Mouse (Mus musculus) neural tube, embryonic 10.5 days (tissue): Measurements from ENCODE around the gene Aff4.
"Not testable (repeated sequence)": the region's sequence is repeated elsewhere in the genome, so short reads cannot be mapped to it uniquely, and the experiment has no call there.

ENCODE experiments used
- DNase-seq: peaks from one replicate; pipeline ENCODE4 v3.0.0-alpha.2; 2017; ENCODE audit warnings: low spot score; ENCODE audit errors: extremely low spot score

The Aff4 gene

DNA sequence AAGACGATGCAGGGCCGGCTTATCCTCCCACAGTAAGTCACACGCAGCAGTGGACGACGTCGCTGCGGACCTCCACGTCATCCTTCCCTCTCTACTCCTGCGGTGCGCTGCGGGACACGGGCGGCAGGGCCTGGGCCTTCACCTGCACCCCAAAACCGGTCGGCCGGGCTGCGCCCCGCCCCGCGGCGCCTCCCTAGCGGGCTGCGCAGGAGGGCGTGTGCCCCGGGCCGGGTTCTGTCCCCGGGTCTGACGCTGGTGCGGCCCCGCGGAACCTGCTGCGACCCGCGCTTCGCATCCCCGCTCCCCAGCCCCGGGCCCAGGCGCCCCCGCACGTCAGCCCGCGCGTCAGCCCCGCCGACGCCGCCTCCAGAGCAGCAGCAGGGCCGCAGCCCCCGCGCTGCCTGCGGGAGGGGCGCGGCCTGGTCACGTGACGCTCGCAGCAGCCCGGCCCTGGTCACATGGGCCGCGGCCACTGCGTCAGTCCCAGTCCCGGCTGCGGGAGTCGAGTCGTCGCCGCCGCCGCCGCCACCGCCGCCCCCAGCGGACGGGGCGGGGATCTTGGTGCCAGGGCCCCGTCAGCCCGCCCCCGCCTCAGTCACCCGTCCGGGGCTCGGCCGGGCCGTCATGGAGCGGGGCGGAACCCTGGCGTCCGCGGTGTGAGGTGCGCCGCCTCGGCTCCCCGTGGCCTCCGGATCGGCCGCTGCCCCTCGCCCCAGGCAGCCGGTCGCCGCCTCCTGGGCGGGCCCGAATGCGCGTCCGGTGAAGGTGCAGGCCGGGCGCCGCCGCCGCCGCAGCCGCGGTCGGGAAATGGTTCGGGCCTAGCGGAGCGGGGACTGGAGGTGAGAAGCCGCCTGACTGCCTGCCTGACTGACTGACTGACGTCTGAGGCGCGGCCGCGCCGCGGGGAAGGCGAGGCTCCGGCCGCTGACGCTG is at the start of gene Aff4:
Gene Aff4 (plus strand): TSS at position 543 of the 933 bp plus-strand sequence.
- peak; percentile 90 for DNase-seq

DNA sequence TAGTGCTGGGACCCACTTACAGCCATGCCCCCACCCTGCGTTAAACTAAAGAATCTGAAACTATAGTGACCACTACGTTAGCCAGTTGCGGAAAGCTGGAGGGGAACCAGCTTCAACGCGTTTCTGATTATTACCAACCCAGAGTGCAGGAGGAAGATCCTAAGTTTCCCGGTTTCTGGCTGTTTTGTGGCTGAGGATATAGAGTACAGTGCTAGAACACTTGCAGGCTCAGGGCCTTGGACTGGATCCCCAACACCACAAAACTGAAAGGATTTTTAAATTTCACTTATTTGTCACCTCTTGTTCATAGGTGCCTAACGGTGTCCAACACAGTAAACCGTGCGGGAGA is 49.5 kb upstream of the Aff4 start:
- DNase-seq = no peak

GRCm38 (mm10) chr11:53304044-53304840 is 46.4 kb upstream of the Aff4 start:
- no peak for DNase-seq

DNA sequence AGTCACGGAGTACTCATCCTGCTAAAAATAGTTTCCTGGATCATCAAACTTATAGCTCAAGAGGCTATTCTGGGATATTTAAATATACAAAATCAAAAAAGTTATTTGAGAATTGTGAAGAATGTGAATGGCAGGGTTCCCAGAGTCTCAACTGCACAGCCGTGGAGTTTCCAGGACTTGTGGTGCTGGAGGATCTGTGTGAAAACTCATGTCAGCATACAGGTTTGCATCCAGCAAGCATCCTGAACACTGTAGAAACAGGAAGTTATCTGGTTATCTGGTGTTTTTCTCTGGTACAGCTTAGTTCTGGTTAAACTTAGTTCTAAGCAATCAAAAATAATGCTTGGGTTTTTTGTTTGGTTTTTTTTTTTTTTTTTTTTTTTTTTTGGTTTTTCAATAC is 43.7 kb upstream of the Aff4 start:
- DNase-seq = no peak

GRCm38 (mm10) chr11:53307558-53308065 is 43.0 kb upstream of the Aff4 start:
- DNase-seq = no peak

DNA sequence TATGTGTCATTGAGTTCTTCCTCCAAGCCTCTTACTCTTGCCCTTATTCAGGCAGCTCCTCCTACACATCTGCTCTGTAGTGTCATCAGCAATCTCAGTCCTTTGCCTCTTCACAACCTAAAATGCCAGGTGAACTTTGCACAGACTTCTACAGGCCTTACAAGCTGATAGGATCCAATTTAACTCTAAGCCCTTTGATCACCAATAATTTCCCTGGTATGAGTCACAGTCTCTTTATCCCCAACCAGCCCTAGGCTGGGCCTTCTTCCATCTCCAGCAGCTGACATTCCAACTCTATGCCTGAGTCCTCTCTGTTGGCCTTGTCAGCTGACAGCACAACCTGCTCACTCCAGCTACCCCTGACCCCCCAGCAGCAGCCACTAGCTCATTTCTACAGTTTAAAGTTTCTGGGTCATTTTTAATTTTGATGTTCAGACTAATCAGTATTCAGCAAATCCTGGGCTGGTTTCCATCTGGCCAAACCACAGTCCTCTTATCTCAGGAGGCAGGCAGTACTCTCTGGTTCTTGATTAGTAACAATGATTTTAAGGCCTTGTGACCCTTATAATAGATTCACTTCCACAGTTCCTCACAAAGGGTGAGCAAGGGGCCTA is 42.3 kb upstream of the Aff4 start:
- DNase-seq = no peak

- no peak for DNase-seq
Observed at GRCm38 (mm10) chr11:53308884-53309310, 41.7 kb upstream of the Aff4 start.

DNA sequence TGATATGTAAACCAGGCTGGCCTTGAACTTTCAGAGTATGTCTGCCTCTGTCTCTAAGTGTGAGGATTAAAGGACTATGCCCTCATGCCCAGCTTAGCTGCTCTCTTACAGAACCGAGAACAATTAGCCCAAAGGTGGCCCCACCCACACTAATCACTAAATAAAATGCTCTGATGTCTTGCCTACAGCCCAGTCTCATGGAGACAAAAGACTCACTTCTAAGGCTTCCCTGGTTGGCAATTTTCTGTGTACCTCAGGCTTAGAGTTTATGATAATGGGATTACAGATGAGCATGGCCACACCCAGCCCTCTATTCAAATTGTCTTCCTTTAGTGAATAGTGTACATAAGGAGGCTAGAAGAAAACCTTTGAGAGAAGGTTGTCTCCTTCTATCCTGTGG is 39.2 kb upstream of the Aff4 start:
- DNase-seq = no peak

DNA sequence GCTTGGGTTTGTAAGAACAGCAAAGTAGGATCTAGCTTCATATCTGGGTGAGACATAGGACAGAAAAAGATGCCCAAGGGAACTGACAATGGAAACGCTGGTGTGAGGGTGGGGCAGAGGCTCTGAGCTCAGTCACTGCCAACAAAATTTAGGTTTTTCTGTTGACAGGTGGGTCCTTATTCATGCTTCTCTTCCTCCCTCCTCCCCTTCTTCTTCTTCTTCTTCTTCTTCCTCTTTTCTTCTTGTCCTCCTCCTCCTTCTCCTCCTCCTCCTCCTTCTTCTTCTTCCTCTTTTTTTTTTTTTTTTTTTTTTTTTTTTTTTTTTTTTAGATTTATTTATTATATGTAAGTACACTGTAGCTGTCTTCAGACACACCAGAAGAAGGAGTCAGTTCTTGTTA is 37.8 kb upstream of the Aff4 start:
- DNase-seq = not testable (repeated sequence)

DNA sequence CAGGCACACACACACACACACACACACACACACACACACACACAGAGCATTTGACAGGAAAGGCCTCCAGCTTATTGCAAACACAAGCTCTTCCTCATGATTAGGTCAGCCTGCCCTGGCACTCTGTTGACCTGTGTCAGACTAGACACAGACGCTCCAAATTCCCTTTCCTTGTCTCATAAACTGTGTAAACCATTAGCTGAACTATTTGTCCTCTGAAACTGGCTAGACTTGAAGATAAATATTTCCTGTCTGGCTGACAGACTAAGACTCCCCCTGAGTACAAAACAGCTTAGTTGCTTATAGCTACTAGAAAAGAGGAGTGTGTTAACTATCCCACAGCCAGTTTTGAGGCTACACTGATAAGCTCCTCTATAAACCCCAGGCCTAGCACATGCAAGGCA is 35.9 kb upstream of the Aff4 start:
- no peak for DNase-seq

- no peak for DNase-seq
Observed at GRCm38 (mm10) chr11:53316996-53317395, 33.6 kb upstream of the Aff4 start.

DNA sequence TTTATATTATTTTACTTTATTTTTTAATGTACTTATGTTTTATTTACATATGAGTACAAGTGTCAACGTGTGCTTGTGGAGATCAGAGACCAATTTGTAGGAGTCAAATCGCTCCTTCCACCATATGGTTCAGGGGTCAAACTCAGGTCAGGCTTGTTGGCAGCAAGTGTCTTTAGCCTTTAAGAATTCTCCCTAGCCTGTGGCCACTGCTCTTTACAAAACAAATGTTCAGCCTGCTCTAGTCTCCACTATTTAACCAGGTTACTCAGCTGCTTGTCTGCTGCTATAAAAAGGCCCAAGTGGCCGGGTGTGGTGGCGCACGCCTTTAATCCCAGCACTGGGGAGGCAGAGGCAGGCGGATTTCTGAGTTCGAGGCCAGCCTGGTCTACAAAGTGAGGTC is 32.6 kb upstream of the Aff4 start:
- no peak for DNase-seq

DNA sequence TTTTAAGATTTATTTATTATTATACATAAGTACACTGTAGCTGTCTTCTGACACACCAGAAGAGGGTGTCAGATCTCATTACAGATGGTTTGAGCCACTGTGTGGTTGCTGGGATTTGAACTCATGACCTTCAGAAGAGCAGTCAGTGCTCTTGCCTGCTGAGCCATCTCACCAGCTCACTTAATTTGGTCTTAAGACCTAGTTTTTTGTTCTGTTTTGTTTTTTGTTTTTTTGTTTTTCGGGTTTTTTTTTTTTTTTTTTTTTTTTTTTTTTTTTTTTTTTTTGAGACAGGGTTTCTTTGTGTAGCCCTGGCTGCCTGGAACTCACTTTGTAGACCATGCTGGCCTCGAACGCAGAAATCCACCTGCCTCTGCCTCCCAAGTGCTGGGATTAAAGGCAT is 32.1 kb upstream of the Aff4 start:
- DNase-seq = not testable (repeated sequence)

GRCm38 (mm10) chr11:53319867-53320266 is 30.8 kb upstream of the Aff4 start:
- not testable (repeated sequence) for DNase-seq

DNA sequence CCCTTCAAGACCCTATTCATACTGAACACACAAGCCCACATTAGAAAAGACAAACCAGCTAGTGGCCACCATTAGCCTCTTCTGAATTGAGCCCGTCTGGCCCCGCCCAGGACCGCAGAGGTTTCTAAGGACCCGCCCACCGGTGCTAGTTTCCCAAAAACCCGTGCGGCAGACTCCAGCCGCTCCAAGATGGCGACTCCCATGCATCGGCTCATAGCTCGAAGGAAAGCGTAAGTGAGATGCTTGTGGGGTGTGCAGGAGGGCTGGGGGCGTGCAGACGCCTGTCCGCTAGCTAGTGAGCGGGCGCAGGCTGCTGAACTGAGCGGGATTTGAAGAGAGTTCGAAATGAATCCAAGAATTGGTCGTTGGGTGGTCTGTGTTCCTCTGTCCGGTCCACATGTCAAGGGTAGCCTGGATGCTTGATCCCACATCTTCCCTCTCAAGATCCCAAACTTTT is 26.1 kb upstream of the Aff4 start, which contains the start of gene Zcchc10:
Gene Zcchc10 (plus strand): TSS at position 168 of the 457 bp plus-strand sequence.
- peak; percentile 83 for DNase-seq

DNA sequence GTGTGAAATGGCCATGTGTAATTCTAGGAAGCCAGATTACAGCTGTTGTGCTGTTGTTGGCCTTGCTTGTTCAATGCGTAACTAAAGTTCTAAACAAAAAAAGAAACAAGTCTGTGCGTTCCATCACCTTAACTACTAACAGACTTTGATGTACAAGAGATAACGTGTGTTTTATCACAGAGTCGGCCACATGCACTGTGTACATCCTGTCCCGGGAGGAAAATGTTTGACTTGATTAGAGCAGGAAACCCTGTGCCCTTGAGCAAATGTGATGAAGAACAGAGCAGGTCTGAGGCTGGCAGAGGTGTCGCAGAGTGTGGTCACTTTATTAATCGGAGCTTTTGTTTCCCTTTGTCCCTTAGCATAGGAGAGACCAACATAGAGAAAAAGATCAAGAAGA is 20.3 kb upstream of the Aff4 start:
- no peak for DNase-seq

- no peak for DNase-seq
Observed at GRCm38 (mm10) chr11:53331121-53331520, 19.5 kb upstream of the Aff4 start.

DNA sequence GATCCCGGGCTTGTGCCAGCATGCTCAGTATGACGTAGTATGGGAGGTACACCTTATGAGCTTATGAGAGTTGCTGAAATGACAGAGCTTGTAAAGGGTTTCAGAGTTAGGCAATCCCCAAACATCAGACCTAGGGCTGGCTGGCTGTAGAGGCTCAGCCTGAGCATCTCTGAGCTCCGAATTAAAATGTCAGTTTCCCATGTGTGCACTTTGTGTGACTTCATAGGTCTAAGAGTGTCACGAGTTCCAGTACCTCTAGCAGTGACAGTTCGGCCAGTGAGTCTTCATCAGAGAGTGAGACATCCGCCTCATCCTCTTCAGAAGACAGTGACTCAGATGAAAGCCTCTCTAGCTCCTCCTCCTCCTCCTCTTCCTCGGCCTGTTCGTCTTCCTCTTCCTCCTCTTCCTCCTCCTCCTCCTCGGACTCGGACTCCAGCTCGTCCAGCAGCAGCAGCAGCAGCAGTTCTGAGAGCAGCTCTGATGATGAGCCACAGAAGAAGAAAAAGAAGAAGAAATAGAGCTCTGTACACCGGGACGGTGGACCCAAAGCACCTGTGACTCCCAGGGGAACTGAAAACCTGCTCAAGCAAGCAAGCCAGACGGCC is 18.5 kb upstream of the Aff4 start:
- no peak for DNase-seq

- no peak for DNase-seq
Observed at GRCm38 (mm10) chr11:53335505-53336181, 15.0 kb upstream of the Aff4 start.

DNA sequence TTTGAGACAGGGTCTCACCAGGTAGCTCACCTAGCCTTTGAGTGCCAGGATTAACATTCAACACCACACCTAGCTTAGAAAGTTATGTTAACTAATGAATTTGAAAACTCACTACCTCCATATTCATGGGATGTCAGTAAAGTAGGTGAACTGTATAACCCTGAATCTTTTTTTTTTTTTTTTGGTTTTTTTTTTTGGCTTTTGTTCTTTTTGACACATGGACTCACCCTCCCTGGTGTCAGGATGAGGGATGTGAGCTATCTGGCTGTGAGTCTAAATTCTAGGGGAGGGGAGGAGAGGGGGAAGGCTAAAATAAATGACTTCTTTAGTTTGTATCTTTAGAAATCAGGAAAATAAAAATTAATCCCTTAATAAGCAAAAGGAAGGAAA is 14.5 kb upstream of the Aff4 start:
- no peak for DNase-seq

GRCm38 (mm10) chr11:53336924-53337323 is 13.7 kb upstream of the Aff4 start:
- no peak for DNase-seq
